Mouse (Mus musculus): ENCODE data around the gene Msi2. TPM values are rescaled to one million over a fixed set of nuclear protein-coding genes. Genes with fewer than 3 reads are reported as not detected.
A peak's percentile ranks its signal among the peaks of the same experiment; 100 is the strongest.

Msi2 gene
- polyA plus RNA-seq, 1 experiment from 2014 or later, result 10.0 TPM

- Histone ChIP-seq H3K27ac (ENCODE audit: low read length) (no peak overlapping the region), H3K4me1 (ENCODE audit: control insufficient read depth, insufficient read depth, low read length) (peaks cover 31% of the 10 kb centered on the region), H3K36me3 (ENCODE audit: control insufficient read depth, insufficient read depth, low read length) (no peaks in the 10 kb centered on the region), H3K9ac (ENCODE audit: low read depth, low read length) (no peak overlapping the region), H3K4me2 (ENCODE audit: low read depth, low read length) (no peak overlapping the region), H3K4me3 (ENCODE audit: low read length) (no peak overlapping the region), H3K27me3 (replicated peaks; ENCODE audit: control insufficient read depth, insufficient read depth, low read length) (no peaks in the 10 kb centered on the region), H3K9me3 (ENCODE audit: control insufficient read depth, low read length) (no peaks in the 10 kb centered on the region)
- 86% methylated on average over 5 of the region's 5 CpGs for WGBS
- no peak for ATAC-seq
Observed at GRCm38 (mm10) chr11:88636319-88636718, 82.0 kb downstream of the Msi2 start.

- no peak overlapping the region for H3K9ac ChIP-seq (ENCODE audit: low read depth, low read length)
- peaks cover 31% of the 10 kb centered on the region for H3K4me1 ChIP-seq (ENCODE audit: control insufficient read depth, insufficient read depth, low read length)
- H3K36me3 ChIP-seq (ENCODE audit: control insufficient read depth, insufficient read depth, low read length), result no peaks in the 10 kb centered on the region
- H3K9me3 ChIP-seq (ENCODE audit: control insufficient read depth, low read length), result no peaks in the 10 kb centered on the region
- no peaks in the 10 kb centered on the region for H3K27me3 ChIP-seq (replicated peaks; ENCODE audit: control insufficient read depth, insufficient read depth, low read length)
- no peak for ATAC-seq
- no peak overlapping the region for H3K4me3 ChIP-seq (ENCODE audit: low read length)
- H3K27ac ChIP-seq (ENCODE audit: low read length), result peak overlapping the region; percentile 18; the same call in 1 of the 2 replicates
- 62% methylated on average over 1 of the region's 1 CpGs for WGBS
- H3K4me2 ChIP-seq (ENCODE audit: low read depth, low read length), result no peak overlapping the region
Observed at GRCm38 (mm10) chr11:88634627-88635026, 83.7 kb downstream of the Msi2 start.

GRCm38 (mm10) chr11:88631932-88632230 is 86.4 kb downstream of the Msi2 start:
- peaks cover 40% of the 10 kb centered on the region for H3K4me1 ChIP-seq (ENCODE audit: control insufficient read depth, insufficient read depth, low read length)
- WGBS, result 87% methylated on average over 3 of the region's 3 CpGs
- no peak overlapping the region for H3K27ac ChIP-seq (ENCODE audit: low read length)
- H3K9me3 ChIP-seq (ENCODE audit: control insufficient read depth, low read length), result no peaks in the 10 kb centered on the region
- H3K36me3 ChIP-seq (ENCODE audit: control insufficient read depth, insufficient read depth, low read length), result no peaks in the 10 kb centered on the region
- H3K4me3 ChIP-seq (ENCODE audit: low read length), result no peak overlapping the region
- no peak overlapping the region for H3K4me2 ChIP-seq (ENCODE audit: low read depth, low read length)
- ATAC-seq, result no peak
- no peak overlapping the region for H3K9ac ChIP-seq (ENCODE audit: low read depth, low read length)
- no peaks in the 10 kb centered on the region for H3K27me3 ChIP-seq (replicated peaks; ENCODE audit: control insufficient read depth, insufficient read depth, low read length)

- Histone ChIP-seq H3K36me3 (ENCODE audit: control insufficient read depth, insufficient read depth, low read length) (no peaks in the 10 kb centered on the region), H3K9ac (ENCODE audit: low read depth, low read length) (no peak overlapping the region), H3K4me1 (ENCODE audit: control insufficient read depth, insufficient read depth, low read length) (peaks cover 45% of the 10 kb centered on the region), H3K4me3 (ENCODE audit: low read length) (no peak overlapping the region), H3K4me2 (ENCODE audit: low read depth, low read length) (no peak overlapping the region), H3K27ac (ENCODE audit: low read length) (no peak overlapping the region), H3K9me3 (ENCODE audit: control insufficient read depth, low read length) (no peaks in the 10 kb centered on the region), H3K27me3 (replicated peaks; ENCODE audit: control insufficient read depth, insufficient read depth, low read length) (no peaks in the 10 kb centered on the region)
- ATAC-seq, result no peak
- 85% methylated on average over 8 of the region's 8 CpGs for WGBS
Observed at GRCm38 (mm10) chr11:88631084-88631931, 87.0 kb downstream of the Msi2 start.

- H3K4me3 ChIP-seq (ENCODE audit: low read length), result no peak overlapping the region
- peak overlapping the region; percentile 20 for H3K27ac ChIP-seq (ENCODE audit: low read length)
- H3K9ac ChIP-seq (ENCODE audit: low read depth, low read length), result 0 out of 2 replicates have a peak overlapping the region, but pooled peaks have one; percentile 6
- H3K36me3 ChIP-seq (ENCODE audit: control insufficient read depth, insufficient read depth, low read length), result no peaks in the 10 kb centered on the region
- WGBS, result 61% methylated on average over 4 of the region's 4 CpGs
- H3K4me2 ChIP-seq (ENCODE audit: low read depth, low read length), result no peak overlapping the region
- H3K27me3 ChIP-seq (replicated peaks; ENCODE audit: control insufficient read depth, insufficient read depth, low read length), result no peaks in the 10 kb centered on the region
- H3K9me3 ChIP-seq (ENCODE audit: control insufficient read depth, low read length), result no peaks in the 10 kb centered on the region
- ATAC-seq, result no peak
- H3K4me1 ChIP-seq (ENCODE audit: control insufficient read depth, insufficient read depth, low read length), result peaks cover 50% of the 10 kb centered on the region
Observed at GRCm38 (mm10) chr11:88629619-88630018, 88.7 kb downstream of the Msi2 start.

- ATAC-seq, result peak; percentile 65
- Histone ChIP-seq H3K27ac (ENCODE audit: low read length) (peak overlapping the region; percentile 20), H3K9me3 (ENCODE audit: control insufficient read depth, low read length) (no peaks in the 10 kb centered on the region), H3K4me2 (ENCODE audit: low read depth, low read length) (no peak overlapping the region), H3K9ac (ENCODE audit: low read depth, low read length) (0 out of 2 replicates have a peak overlapping the region, but pooled peaks have one; percentile 6), H3K36me3 (ENCODE audit: control insufficient read depth, insufficient read depth, low read length) (no peaks in the 10 kb centered on the region), H3K4me3 (ENCODE audit: low read length) (no peak overlapping the region), H3K27me3 (replicated peaks; ENCODE audit: control insufficient read depth, insufficient read depth, low read length) (no peaks in the 10 kb centered on the region), H3K4me1 (ENCODE audit: control insufficient read depth, insufficient read depth, low read length) (peaks cover 47% of the 10 kb centered on the region)
- WGBS, result 54% methylated on average over 4 of the region's 4 CpGs
Observed at GRCm38 (mm10) chr11:88629165-88629564, 89.1 kb downstream of the Msi2 start.

- peaks cover 51% of the 10 kb centered on the region for H3K4me1 ChIP-seq (ENCODE audit: control insufficient read depth, insufficient read depth, low read length)
- 44% methylated on average over 3 of the region's 3 CpGs for WGBS
- no peaks in the 10 kb centered on the region for H3K27me3 ChIP-seq (replicated peaks; ENCODE audit: control insufficient read depth, insufficient read depth, low read length)
- no peak overlapping the region; the same call in 1 of the 2 replicates for H3K27ac ChIP-seq (ENCODE audit: low read length)
- H3K9ac ChIP-seq (ENCODE audit: low read depth, low read length), result no peak overlapping the region
- no peak overlapping the region for H3K4me3 ChIP-seq (ENCODE audit: low read length)
- H3K4me2 ChIP-seq (ENCODE audit: low read depth, low read length), result no peak overlapping the region
- H3K9me3 ChIP-seq (ENCODE audit: control insufficient read depth, low read length), result no peaks in the 10 kb centered on the region
- ATAC-seq, result no peak
- H3K36me3 ChIP-seq (ENCODE audit: control insufficient read depth, insufficient read depth, low read length), result no peaks in the 10 kb centered on the region
Observed at GRCm38 (mm10) chr11:88628676-88629075, 89.6 kb downstream of the Msi2 start.

- Histone ChIP-seq H3K9ac (ENCODE audit: low read depth, low read length) (no peak overlapping the region), H3K4me3 (ENCODE audit: low read length) (no peak overlapping the region), H3K4me1 (ENCODE audit: control insufficient read depth, insufficient read depth, low read length) (peaks cover 57% of the 10 kb centered on the region), H3K27me3 (replicated peaks; ENCODE audit: control insufficient read depth, insufficient read depth, low read length) (no peaks in the 10 kb centered on the region), H3K4me2 (ENCODE audit: low read depth, low read length) (no peak overlapping the region), H3K27ac (ENCODE audit: low read length) (peak overlapping the region; percentile 53; the same call in 1 of the 2 replicates), H3K36me3 (ENCODE audit: control insufficient read depth, insufficient read depth, low read length) (no peaks in the 10 kb centered on the region), H3K9me3 (ENCODE audit: control insufficient read depth, low read length) (no peaks in the 10 kb centered on the region)
- ATAC-seq, result no peak
- 56% methylated on average over 7 of the region's 7 CpGs for WGBS
Observed at GRCm38 (mm10) chr11:88627327-88627726, 91.0 kb downstream of the Msi2 start.

- Histone ChIP-seq H3K9me3 (ENCODE audit: control insufficient read depth, low read length) (no peaks in the 10 kb centered on the region), H3K4me1 (ENCODE audit: control insufficient read depth, insufficient read depth, low read length) (peaks cover 64% of the 10 kb centered on the region), H3K4me3 (ENCODE audit: low read length) (no peak overlapping the region), H3K27ac (ENCODE audit: low read length) (peak overlapping the region; percentile 13; the same call in 1 of the 2 replicates), H3K9ac (ENCODE audit: low read depth, low read length) (no peak overlapping the region), H3K27me3 (replicated peaks; ENCODE audit: control insufficient read depth, insufficient read depth, low read length) (no peaks in the 10 kb centered on the region), H3K4me2 (ENCODE audit: low read depth, low read length) (no peak overlapping the region), H3K36me3 (ENCODE audit: control insufficient read depth, insufficient read depth, low read length) (no peaks in the 10 kb centered on the region)
- WGBS, result 75% methylated on average over 8 of the region's 8 CpGs
- ATAC-seq, result no peak
Observed at GRCm38 (mm10) chr11:88626576-88626975, 91.7 kb downstream of the Msi2 start.
